Mouse (Mus musculus): ENCODE results near the gene Chgb. TPM values are rescaled to one million over a fixed set of nuclear protein-coding genes. Genes with fewer than 3 reads are reported as not detected.

Chgb gene
- 97.7 and 109 TPM in 2 replicates for polyA plus RNA-seq (2015; fragmentation: Nextera tagmentation; extraction: Ambion mirVana)

DNA sequence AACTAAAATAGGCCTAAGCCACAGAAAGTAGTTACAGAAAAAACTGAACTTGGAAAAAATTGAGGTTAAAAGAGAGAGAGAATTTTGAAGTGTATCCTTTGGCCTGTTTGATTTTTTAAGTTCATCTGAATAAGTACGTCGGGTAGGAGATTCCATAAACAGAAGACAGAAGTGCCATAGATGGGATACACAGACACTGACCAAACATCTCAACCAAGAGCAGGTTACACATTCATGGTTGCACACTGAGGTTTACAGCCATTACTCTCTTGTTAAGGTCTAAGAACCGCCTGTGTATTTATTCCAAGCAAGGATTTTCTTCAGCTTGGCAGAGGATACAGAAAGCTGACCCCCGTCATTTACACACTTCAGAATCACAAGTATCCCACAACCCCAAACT lies at the start of gene Chgb:
TSS of gene Chgb (plus strand) at position 301 of the 400 bp plus-strand sequence.
- Histone ChIP-seq H3K9ac (replicated peaks) (peak within 1 kb of the TSS; percentile 82), H3K27ac (replicated peaks) (peak within 1 kb of the TSS; percentile 96), H3K36me3 (no peaks in the 10 kb centered on the region), H3K27me3 (replicated peaks) (no peaks in the 10 kb centered on the region), H3K4me3 (replicated peaks) (peak within 1 kb of the TSS; percentile 69), H3K9me3 (replicated peaks) (no peaks in the 10 kb centered on the region), H3K4me1 (peaks cover 16% of the 10 kb centered on the region), H3K4me2 (peak within 1 kb of the TSS; percentile 70)
- 3% methylated on average over 4 of the region's 4 CpGs for WGBS
- ATAC-seq (ENCODE audit: low FRiP score): no peak

DNA sequence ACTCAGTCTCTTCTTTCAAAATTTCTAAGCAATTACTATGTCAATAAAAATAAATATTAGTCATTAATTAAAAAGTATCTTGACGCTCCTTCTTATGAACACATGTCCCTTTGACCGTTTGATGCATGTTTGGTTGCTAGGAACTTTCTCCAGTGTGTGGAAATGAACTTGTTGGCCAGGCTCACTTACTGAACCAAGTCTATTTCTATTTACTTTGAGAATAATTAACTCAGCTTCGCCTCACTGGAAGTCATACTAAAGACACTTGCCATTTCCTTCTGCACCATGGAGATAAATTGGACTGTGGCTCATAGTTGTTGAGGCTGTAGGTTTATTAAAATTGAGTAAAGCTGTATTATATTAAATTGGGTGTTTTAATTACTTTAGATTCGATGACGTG lies 48.1 kb upstream of the Chgb start:
- Histone ChIP-seq H3K9me3 (replicated peaks) (no peaks in the 10 kb centered on the region), H3K36me3 (no peaks in the 10 kb centered on the region), H3K27me3 (replicated peaks) (no peaks in the 10 kb centered on the region), H3K4me3 (replicated peaks) (no peak overlapping the region), H3K4me2 (no peak overlapping the region), H3K27ac (replicated peaks) (no peak overlapping the region), H3K4me1 (no peaks in the 10 kb centered on the region), H3K9ac (replicated peaks) (no peak overlapping the region)
- 84% methylated on average over 5 of the region's 5 CpGs for WGBS
- ATAC-seq (ENCODE audit: low FRiP score): no peak

DNA sequence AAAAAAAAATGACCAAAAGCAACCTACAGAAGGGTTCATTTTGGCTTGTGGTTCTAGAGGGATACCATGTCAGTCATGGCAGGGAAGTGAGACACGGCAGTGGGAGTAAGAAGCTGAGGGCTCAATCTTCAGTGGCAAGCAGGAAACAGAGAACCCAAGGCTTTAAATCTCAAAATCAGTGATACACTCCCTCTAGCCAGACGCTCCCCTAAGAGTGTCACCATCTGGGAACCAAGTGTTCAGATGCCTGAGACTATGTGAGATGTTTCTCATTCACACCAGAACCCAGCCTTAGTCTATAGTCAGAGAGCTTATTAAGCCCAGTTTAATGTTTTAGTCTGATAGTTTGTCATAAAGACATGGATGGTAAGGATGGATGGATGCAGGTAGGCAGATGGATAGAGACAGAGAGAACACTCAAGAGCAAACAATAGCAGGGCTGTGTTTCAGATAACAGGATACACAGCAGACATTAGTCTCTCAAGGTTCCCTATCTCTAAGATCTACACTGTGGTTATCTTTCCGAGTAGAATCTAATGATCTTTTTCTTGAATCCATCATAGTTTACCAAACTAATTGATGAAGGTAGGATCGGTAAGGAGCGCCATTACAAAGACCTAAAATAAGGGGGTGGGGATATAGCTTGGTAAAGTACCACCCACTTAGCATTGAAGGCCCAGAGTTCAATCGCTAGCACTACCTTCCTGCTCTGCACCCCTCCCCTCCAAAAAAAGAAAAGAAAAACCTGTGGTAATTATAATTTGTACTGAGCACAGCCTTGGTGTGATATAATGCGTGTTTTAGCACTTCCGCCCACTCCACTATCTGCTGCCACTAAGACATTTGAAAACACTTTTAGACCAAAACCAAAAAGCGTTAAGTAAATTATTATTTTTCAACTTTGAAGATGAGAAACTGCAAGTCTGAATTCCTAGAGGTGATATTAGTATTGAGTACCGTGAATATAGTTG lies 47.2 kb upstream of the Chgb start:
- Histone ChIP-seq H3K4me1 (no peaks in the 10 kb centered on the region), H3K27me3 (replicated peaks) (no peaks in the 10 kb centered on the region), H3K9me3 (replicated peaks) (no peaks in the 10 kb centered on the region), H3K36me3 (no peaks in the 10 kb centered on the region), H3K4me3 (replicated peaks) (no peak overlapping the region), H3K4me2 (no peak overlapping the region), H3K27ac (replicated peaks) (no peak overlapping the region), H3K9ac (replicated peaks) (no peak overlapping the region)
- WGBS: 95% methylated on average over 10 of the region's 10 CpGs
- no peak for ATAC-seq (ENCODE audit: low FRiP score)

DNA sequence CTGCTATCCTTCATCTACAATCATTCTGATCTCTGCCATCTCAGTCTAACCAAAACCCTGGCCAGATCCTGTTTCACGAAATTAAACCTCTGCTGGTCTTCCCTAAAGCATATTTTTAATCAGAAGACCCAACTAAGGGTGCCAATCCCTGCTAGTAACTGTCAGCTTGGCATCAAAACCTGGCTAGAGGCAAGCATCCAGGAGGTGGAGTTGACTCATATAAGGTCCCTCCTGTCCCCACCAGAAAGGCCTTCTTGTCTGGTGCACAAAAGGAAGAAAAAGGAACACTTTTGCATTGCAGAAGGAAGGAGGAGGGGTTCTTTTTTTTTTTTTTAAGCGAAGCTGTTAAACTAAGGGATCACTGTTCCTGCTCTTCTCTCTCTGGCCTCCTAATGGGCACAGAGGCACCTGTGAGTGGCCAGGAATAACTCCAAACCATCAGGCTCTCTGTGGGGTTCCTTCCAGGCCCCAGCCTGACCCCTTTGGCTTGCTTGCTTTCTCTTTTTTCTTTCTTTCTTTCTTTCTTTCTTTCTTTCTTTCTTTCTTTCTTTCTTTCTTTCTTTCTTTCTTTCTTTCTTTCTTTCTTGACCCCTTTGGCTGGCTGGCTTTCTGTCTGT lies 42.2 kb upstream of the Chgb start:
- no peak overlapping the region for H3K9ac ChIP-seq (replicated peaks)
- H3K4me2 ChIP-seq: no peak overlapping the region
- H3K4me3 ChIP-seq (replicated peaks): no peak overlapping the region
- no peaks in the 10 kb centered on the region for H3K36me3 ChIP-seq
- no peaks in the 10 kb centered on the region for H3K9me3 ChIP-seq (replicated peaks)
- WGBS: 46% methylated on average over 2 of the region's 2 CpGs
- ATAC-seq (ENCODE audit: low FRiP score): no peak
- H3K27me3 ChIP-seq (replicated peaks): no peaks in the 10 kb centered on the region
- H3K4me1 ChIP-seq: no peaks in the 10 kb centered on the region
- no peak overlapping the region for H3K27ac ChIP-seq (replicated peaks)

DNA sequence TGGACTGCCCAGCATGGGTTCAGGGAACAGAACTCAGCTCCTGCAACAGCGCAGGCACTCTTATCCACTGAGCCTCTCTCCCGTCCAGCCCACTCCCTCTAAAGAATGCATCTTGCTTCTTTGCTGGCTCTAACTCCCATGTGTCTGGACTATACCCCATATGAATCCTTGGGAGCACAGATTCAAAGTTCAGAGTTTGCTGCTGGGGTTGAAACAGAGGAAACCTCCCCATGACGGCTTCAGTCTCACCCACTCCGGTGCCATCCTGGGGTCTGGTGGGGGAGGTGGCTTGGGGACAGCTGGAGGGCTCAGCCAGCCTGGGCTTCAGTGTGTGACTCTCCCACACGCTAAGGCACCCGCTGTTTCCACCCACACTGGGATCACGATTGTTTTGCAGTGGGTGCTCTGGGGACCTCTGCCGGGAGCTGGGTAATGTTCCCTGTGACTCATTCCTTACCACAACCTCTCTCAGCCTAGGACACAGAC lies 39.2 kb upstream of the Chgb start:
- ATAC-seq (ENCODE audit: low FRiP score): no peak
- Histone ChIP-seq H3K4me2 (no peak overlapping the region), H3K4me1 (no peaks in the 10 kb centered on the region), H3K27me3 (replicated peaks) (no peaks in the 10 kb centered on the region), H3K36me3 (no peaks in the 10 kb centered on the region), H3K9me3 (replicated peaks) (no peaks in the 10 kb centered on the region), H3K27ac (replicated peaks) (no peak overlapping the region), H3K9ac (replicated peaks) (no peak overlapping the region), H3K4me3 (replicated peaks) (no peak overlapping the region)
- 64% methylated on average over 8 of the region's 8 CpGs for WGBS

DNA sequence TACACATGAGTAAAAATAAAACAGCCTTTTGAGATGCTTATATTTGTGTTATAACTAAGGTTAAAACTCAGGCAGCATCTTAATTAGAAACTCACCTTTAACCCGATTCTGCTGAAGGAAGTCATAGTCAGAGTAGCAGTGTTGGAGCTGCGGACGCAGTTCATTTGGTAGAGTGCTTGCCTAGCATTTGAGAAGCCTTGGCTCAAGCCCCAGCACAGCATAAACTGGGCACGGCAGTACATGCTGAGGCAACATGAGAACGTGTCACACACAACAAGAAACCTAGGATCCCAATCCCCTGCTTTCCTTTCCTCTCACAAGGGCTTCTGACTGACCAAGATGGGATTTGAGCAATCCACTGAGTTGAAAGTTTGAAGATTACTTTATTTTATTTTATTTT lies 36.2 kb upstream of the Chgb start:
- 91% methylated on average over 5 of the region's 5 CpGs for WGBS
- no peak for ATAC-seq (ENCODE audit: low FRiP score)
- no peak overlapping the region for H3K9ac ChIP-seq (replicated peaks)
- H3K4me3 ChIP-seq (replicated peaks): no peak overlapping the region
- H3K9me3 ChIP-seq (replicated peaks): no peaks in the 10 kb centered on the region
- no peaks in the 10 kb centered on the region for H3K4me1 ChIP-seq
- no peak overlapping the region for H3K27ac ChIP-seq (replicated peaks)
- H3K27me3 ChIP-seq (replicated peaks): no peaks in the 10 kb centered on the region
- 0 out of 2 replicates have a peak, but pooled peaks cover under 1% of the 10 kb centered on the region for H3K36me3 ChIP-seq
- H3K4me2 ChIP-seq: no peak overlapping the region

DNA sequence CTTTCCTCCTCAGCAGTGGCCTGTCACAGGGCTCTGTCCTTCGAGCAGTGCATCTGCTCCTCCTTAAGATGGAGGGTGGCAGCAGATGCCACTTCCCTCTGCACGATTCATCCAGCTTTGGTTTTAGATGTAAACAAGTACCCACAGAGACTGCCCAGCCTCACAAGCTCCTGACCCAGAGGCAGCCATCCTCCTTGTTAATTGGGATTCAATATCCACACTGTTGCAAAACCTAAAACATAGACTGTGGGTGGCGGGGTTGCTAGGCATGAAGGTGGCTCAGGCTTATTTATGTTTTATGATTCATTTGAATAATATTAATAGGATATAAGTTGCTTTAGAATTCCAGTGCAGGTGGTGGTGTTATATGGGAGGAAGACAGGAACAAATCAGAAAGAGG lies 35.0 kb upstream of the Chgb start:
- H3K36me3 ChIP-seq: 0 out of 2 replicates have a peak, but pooled peaks cover 7% of the 10 kb centered on the region
- no peak overlapping the region for H3K4me3 ChIP-seq (replicated peaks)
- 94% methylated on average over 3 of the region's 3 CpGs for WGBS
- no peaks in the 10 kb centered on the region for H3K4me1 ChIP-seq
- H3K9me3 ChIP-seq (replicated peaks): no peaks in the 10 kb centered on the region
- ATAC-seq (ENCODE audit: low FRiP score): no peak
- H3K27me3 ChIP-seq (replicated peaks): no peaks in the 10 kb centered on the region
- no peak overlapping the region for H3K27ac ChIP-seq (replicated peaks)
- H3K4me2 ChIP-seq: no peak overlapping the region
- H3K9ac ChIP-seq (replicated peaks): no peak overlapping the region

DNA sequence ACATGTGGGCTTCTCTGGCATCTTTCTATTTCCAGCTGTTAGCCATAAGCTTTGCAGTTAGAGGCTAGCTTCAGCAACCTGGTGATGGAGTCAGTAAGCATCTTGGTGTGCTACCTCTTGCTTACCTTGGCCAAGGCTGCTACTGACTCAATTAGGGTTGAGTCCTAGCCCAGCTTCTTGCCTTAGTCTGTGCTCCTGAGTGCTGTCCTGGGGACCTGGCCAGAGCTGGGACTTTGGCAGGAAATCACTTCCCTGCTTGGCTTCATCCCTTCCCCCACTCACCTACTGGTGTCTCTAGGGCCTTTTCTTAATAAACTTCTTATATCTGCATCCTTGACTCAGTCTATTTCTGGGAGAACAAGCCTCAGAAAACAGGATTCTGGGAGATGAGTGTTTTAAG lies 30.4 kb upstream of the Chgb start:
- Histone ChIP-seq H3K27ac (replicated peaks) (no peak overlapping the region), H3K4me3 (replicated peaks) (no peak overlapping the region), H3K27me3 (replicated peaks) (no peaks in the 10 kb centered on the region), H3K4me1 (0 out of 2 replicates have a peak, but pooled peaks cover 3% of the 10 kb centered on the region), H3K9ac (replicated peaks) (no peak overlapping the region), H3K4me2 (no peak overlapping the region), H3K36me3 (0 out of 2 replicates have a peak, but pooled peaks cover 7% of the 10 kb centered on the region), H3K9me3 (replicated peaks) (no peaks in the 10 kb centered on the region)
- ATAC-seq (ENCODE audit: low FRiP score): no peak

DNA sequence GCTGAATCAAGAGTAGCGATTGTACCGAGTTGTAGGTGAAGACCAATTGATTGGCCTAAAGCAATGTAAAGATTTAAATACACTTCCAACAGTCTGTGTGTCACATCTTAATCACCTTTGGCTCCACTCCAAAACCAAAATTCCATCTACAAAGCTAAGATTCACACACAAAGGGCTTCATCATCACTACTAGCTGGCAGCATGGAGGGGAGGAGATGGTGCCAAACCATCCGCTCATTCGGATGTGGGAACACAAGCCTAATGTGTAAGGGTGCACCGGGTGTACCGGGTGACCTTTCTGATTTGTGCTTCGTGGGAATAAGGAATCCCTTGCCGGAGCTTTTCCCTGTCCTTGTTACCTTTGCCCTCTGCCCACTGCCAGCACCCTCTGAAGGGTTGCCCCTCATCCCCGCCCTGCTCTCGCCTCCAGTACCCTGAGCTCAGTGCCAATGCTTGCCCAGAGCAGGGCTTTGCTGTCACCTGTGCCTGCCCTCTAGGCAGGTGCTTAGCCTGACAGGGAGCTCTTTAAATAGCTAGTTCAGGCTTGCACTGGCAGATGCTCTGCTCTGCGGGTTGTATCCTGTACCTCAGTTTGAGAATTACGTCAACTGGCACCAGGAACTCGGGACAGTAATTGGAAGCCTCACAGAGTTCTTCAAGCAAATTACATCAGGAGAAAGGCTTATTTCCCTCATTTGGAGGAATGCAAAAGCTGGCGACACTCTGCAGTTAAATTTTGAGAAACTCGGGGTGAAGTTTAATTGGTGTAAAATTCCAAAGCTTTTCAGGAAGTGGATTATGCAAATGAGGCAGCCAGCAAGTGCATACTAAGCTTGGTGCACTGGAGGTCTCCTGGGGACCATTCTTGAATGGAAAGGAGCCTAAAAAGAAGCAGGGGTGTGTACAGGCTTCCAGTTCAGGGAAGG lies 29.7 kb upstream of the Chgb start:
- no peak overlapping the region for H3K4me3 ChIP-seq (replicated peaks)
- no peak overlapping the region for H3K27ac ChIP-seq (replicated peaks)
- no peak for ATAC-seq (ENCODE audit: low FRiP score)
- H3K9me3 ChIP-seq (replicated peaks): no peaks in the 10 kb centered on the region; the same call in 1 of the 2 replicates
- WGBS: 74% methylated on average over 15 of the region's 15 CpGs
- no peak overlapping the region for H3K9ac ChIP-seq (replicated peaks)
- no peaks in the 10 kb centered on the region for H3K27me3 ChIP-seq (replicated peaks)
- H3K4me2 ChIP-seq: no peak overlapping the region
- 0 out of 2 replicates have a peak, but pooled peaks cover 7% of the 10 kb centered on the region for H3K36me3 ChIP-seq
- H3K4me1 ChIP-seq: 0 out of 2 replicates have a peak, but pooled peaks cover 3% of the 10 kb centered on the region

DNA sequence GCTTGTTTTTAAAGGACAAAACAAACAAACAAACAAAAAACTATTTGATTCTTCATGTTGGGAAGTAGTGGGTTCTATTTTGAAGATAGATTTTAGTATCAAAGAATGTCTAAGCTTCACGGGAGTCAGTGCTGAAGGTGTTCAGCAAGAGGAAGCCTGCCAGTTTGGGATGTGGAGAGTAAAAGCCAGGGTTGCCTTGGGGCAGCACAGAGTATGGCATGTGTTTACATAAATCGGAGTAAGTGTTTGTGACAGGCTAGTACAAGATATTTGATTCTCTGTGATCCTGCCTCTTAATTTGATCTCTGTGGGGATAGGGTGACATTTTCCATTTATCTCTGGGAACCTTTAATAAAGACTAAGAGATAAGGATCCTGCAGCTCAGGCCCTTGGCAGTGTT lies 28.7 kb upstream of the Chgb start:
- Histone ChIP-seq H3K4me3 (replicated peaks) (no peak overlapping the region), H3K4me1 (0 out of 2 replicates have a peak, but pooled peaks cover 3% of the 10 kb centered on the region), H3K27ac (replicated peaks) (no peak overlapping the region), H3K36me3 (0 out of 2 replicates have a peak, but pooled peaks cover 7% of the 10 kb centered on the region), H3K9ac (replicated peaks) (no peak overlapping the region), H3K9me3 (replicated peaks) (no peaks in the 10 kb centered on the region; the same call in 1 of the 2 replicates), H3K4me2 (no peak overlapping the region), H3K27me3 (replicated peaks) (no peaks in the 10 kb centered on the region)
- WGBS: 83% methylated on average over 2 of the region's 2 CpGs
- ATAC-seq (ENCODE audit: low FRiP score): no peak

DNA sequence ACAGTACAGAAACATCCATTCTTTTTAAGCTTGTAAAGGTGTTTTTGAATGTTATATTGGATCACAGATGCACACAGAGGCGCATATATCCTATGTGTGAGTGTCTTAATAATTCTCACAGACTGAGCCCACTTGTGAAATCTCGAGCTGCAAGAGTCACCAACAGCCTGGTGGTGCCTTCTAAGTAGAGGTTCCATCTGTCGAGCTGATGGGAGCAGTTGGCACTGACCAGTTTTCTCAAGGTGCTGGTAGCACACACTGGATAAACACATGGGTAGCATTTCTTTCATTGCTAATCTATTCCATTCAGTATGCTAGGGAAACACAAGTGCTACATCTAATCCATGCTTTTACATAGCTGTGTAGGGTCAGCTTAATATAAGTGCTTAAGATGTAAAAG lies 27.9 kb upstream of the Chgb start:
- H3K36me3 ChIP-seq: 0 out of 2 replicates have a peak, but pooled peaks cover 7% of the 10 kb centered on the region
- no peak overlapping the region for H3K4me3 ChIP-seq (replicated peaks)
- no peaks in the 10 kb centered on the region; the same call in 1 of the 2 replicates for H3K9me3 ChIP-seq (replicated peaks)
- no peaks in the 10 kb centered on the region for H3K27me3 ChIP-seq (replicated peaks)
- no peak overlapping the region for H3K4me2 ChIP-seq
- WGBS: 85% methylated on average over 3 of the region's 3 CpGs
- ATAC-seq (ENCODE audit: low FRiP score): no peak
- no peak overlapping the region for H3K9ac ChIP-seq (replicated peaks)
- peaks cover 7% of the 10 kb centered on the region; the same call in 1 of the 2 replicates for H3K4me1 ChIP-seq
- no peak overlapping the region for H3K27ac ChIP-seq (replicated peaks)
